20 mouse cellular contexts compared by ENCODE assay signal in the genomic region with DNA sequence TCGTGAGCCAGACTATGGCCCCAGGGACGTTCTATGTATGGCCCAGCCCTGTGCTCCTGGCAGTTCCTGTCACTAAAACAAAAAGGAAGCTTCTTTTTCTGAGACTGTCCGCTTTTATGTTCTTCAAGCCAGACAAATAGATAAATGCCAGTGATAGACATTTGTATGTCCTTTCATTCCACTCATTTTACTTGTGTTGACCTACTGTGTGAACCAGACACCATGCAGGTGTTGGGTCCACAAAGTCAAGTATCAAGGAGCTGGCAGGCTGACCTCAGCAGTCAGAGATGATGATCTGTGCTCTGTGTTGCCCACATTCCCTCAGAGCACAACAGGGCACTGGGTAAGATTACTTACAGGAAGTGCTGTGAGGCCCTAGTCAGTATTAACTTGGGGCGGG. TPM values are rescaled to one million over a fixed set of nuclear protein-coding genes. Genes with fewer than 3 reads are reported as not detected.
DNase-seq lines count a peak whose midpoint lies in the region; ATAC-seq and TF ChIP-seq lines count a peak whose summit lies in the region.
"Had no signal": no experiment of that assay in that cellular context is flagged by ENCODE, and none has a peak within 500 bp of the region (broad histone marks: within the 10 kb centered on the region; RNA-seq: fewer than 3 reads in every experiment).

No protein-coding gene starts in this region.

- no peak for TF ChIP-seq POLR2A in lung, adult 2 months (IDR thresholded peaks at IDR 0.05; ENCODE audit: borderline replicate concordance, extremely low read depth, low read depth, low read length)
- TF ChIP-seq POLR2A in MEL (IDR thresholded peaks at IDR 0.05; ENCODE audit: control insufficient read depth in 1 of 2, insufficient read depth in 1 of 2, low read depth in 1 of 2, low read length in 2 of 2, poor library complexity in 1 of 2), result no peak

- WGBS in heart, embryonic 12.5 days, result 67% methylated on average over 4 of the region's 4 CpGs
- WGBS in lung, postnatal 0 days, result 72% methylated on average over 4 of the region's 4 CpGs
- 77% methylated on average over 4 of the region's 4 CpGs for WGBS in lung, adult 2 months

- H3K9ac ChIP-seq in heart, embryonic 12.5 days, result no peak overlapping the region
- no peak overlapping the region for H3K9ac ChIP-seq in lung, postnatal 0 days (replicated peaks; ENCODE audit: low read depth)
- H3K9ac ChIP-seq in MEL (ENCODE audit: control insufficient read depth, low read depth, low read length, poor library complexity, severe bottlenecking), result no peak overlapping the region
- H3K9ac ChIP-seq: embryonic facial prominence, embryonic 12.5 days; forebrain, embryonic 15.5 days; heart, embryonic 15.5 days; hindbrain, embryonic 14.5 days had no signal

- H3K36me3 ChIP-seq in heart, embryonic 12.5 days, result no peaks in the 10 kb centered on the region
- H3K36me3 ChIP-seq in lung, postnatal 0 days (ENCODE audit: insufficient read depth, low read length), result no peaks in the 10 kb centered on the region
- peaks cover 3 to 26% of the 10 kb centered on the region in 2 experiments for H3K36me3 ChIP-seq in MEL (ENCODE audit: control insufficient read depth in 1 of 2, insufficient read depth in 2 of 2, low read length in 2 of 2)
- H3K36me3 ChIP-seq: embryonic facial prominence, embryonic 12.5 days; forebrain, embryonic 15.5 days; heart, embryonic 15.5 days; hindbrain, embryonic 10.5 days had no signal

- H3K79me2 ChIP-seq in MEL (ENCODE audit: control insufficient read depth, insufficient read depth, low read length, poor library complexity), result no peaks in the 10 kb centered on the region

- no peaks in the 10 kb centered on the region for H3K9me3 ChIP-seq in heart, embryonic 12.5 days (replicated peaks)
- H3K9me3 ChIP-seq in lung, postnatal 0 days (ENCODE audit: low read length), result no peaks in the 10 kb centered on the region
- H3K9me3 ChIP-seq in MEL (replicated peaks; ENCODE audit: insufficient read depth, low read length), result no peaks in the 10 kb centered on the region
- H3K9me3 ChIP-seq: embryonic facial prominence, embryonic 12.5 days; forebrain, embryonic 15.5 days; heart, embryonic 15.5 days; hindbrain, embryonic 10.5 days had no signal

- no peak for DNase-seq in heart, adult 11 months
- no peak for DNase-seq in lung, postnatal 0 days (ENCODE audit: low spot score)
- no peak for DNase-seq in lung, adult 2 months
- no peak for DNase-seq in MEL (ENCODE audit: low read depth, low spot score)
- DNase-seq in kidney, adult 18-20 months, result no peak
- DNase-seq in gastrocnemius, postnatal 4 days (ENCODE audit: low spot score in 2 of 2), result no peak
- DNase-seq: adrenal gland, adult 2 months; adrenal gland, postnatal 25 days; cerebellum, adult 2 months; cerebellum, postnatal 10 days; embryo, embryonic 11 days; gastrocnemius, postnatal 36 days; heart, adult 2 months; heart, postnatal 14 days had no signal

- TF ChIP-seq EP300 in lung, postnatal 0 days (IDR thresholded peaks at IDR 0.05), result no peak
- no peak for TF ChIP-seq EP300 in MEL (IDR thresholded peaks at IDR 0.05; ENCODE audit: low read depth in 1 of 2, low read length in 2 of 2)

- no peak for TF ChIP-seq CTCF in lung, postnatal 0 days (IDR thresholded peaks at IDR 0.05)
- no peak for TF ChIP-seq CTCF in lung, adult 2 months (IDR thresholded peaks at IDR 0.05; ENCODE audit: insufficient read depth, low read length)
- TF ChIP-seq CTCF in MEL (IDR thresholded peaks at IDR 0.05 in 2 of 3, conservative IDR thresholded peaks at IDR 0.05 in 1 of 3; ENCODE audit: control insufficient read depth in 1 of 3, insufficient read depth in 1 of 3, low read depth in 2 of 3, low read length in 3 of 3, poor library complexity in 1 of 3, severe bottlenecking in 1 of 3), result no peak

- no peaks in the 10 kb centered on the region for H3K27me3 ChIP-seq in heart, embryonic 12.5 days (replicated peaks)
- no peaks in the 10 kb centered on the region for H3K27me3 ChIP-seq in lung, postnatal 0 days (replicated peaks; ENCODE audit: insufficient read depth, low read length)
- H3K27me3 ChIP-seq in MEL (ENCODE audit: control insufficient read depth in 1 of 2, insufficient read depth in 2 of 2, low read length in 2 of 2), result no peaks in the 10 kb centered on the region
- H3K27me3 ChIP-seq: embryonic facial prominence, embryonic 12.5 days; forebrain, embryonic 15.5 days; heart, embryonic 15.5 days had no signal

- H3K4me2 ChIP-seq in heart, embryonic 12.5 days, result no peak overlapping the region
- no peak overlapping the region for H3K4me2 ChIP-seq in lung, postnatal 0 days (replicated peaks; ENCODE audit: low read depth, low read length)
- H3K4me2 ChIP-seq: embryonic facial prominence, embryonic 12.5 days; forebrain, embryonic 15.5 days; heart, embryonic 15.5 days; hindbrain, embryonic 14.5 days had no signal

- no peak for ATAC-seq in heart, embryonic 12.5 days (ENCODE audit: insufficient number of reproducible peaks, low FRiP score)
- ATAC-seq in lung, postnatal 0 days, result 0 out of 2 replicates have a peak, but pooled peaks have one; percentile 17
- ATAC-seq: forebrain, embryonic 15.5 days had no signal

- H3K4me1 ChIP-seq in heart, embryonic 12.5 days (replicated peaks), result peaks cover 65% of the 10 kb centered on the region
- H3K4me1 ChIP-seq in lung, postnatal 0 days (ENCODE audit: insufficient read depth, low read depth, low read length), result no peaks in the 10 kb centered on the region; the same call in 1 of the 2 replicates
- H3K4me1 ChIP-seq in lung, adult 2 months (ENCODE audit: control insufficient read depth, insufficient read depth, low read length), result peaks cover 2% of the 10 kb centered on the region; the same call in 1 of the 2 replicates
- H3K4me1 ChIP-seq in MEL (ENCODE audit: control insufficient read depth in 1 of 2, insufficient read depth in 2 of 2, low read length in 2 of 2), result peaks cover 15 to 20% of the 10 kb centered on the region in 2 experiments

- H3K27ac ChIP-seq in heart, embryonic 12.5 days (ENCODE audit: poor library complexity, severe bottlenecking), result peak overlapping the region; percentile 56
- H3K27ac ChIP-seq in lung, postnatal 0 days (ENCODE audit: low read length), result no peak overlapping the region
- peak overlapping the region; percentile 11; the same call in 1 of the 2 replicates for H3K27ac ChIP-seq in MEL (ENCODE audit: control insufficient read depth, low read depth, low read length)
- H3K27ac ChIP-seq: embryonic facial prominence, embryonic 12.5 days; forebrain, embryonic 15.5 days; heart, adult 2 months; hindbrain, embryonic 10.5 days; hindbrain, embryonic 14.5 days had no signal

- H3K4me3 ChIP-seq in heart, embryonic 12.5 days, result no peak overlapping the region
- no peak overlapping the region for H3K4me3 ChIP-seq in lung, postnatal 0 days (ENCODE audit: low read depth, low read length)
- no peak overlapping the region for H3K4me3 ChIP-seq in lung, adult 2 months (replicated peaks; ENCODE audit: extremely low read depth, low read depth, low read length)
- no peak overlapping the region for H3K4me3 ChIP-seq in MEL (ENCODE audit: control insufficient read depth in 1 of 2, insufficient read depth in 1 of 2, low read depth in 2 of 2, low read length in 2 of 2)
- H3K4me3 ChIP-seq: embryonic facial prominence, embryonic 12.5 days; forebrain, embryonic 15.5 days; heart, adult 2 months; heart, embryonic 15.5 days; hindbrain, embryonic 10.5 days had no signal

- no peak for TF ChIP-seq RAD21 in MEL (IDR thresholded peaks at IDR 0.05; ENCODE audit: low read depth, low read length)

TF ChIP-seq in MEL, 35 proteins besides CTCF, POLR2A, EP300 and RAD21:
- TF ChIP-seq ZKSCAN1 (IDR thresholded peaks at IDR 0.05; ENCODE audit: low read depth, low read length), result peak; percentile 65
- TF ChIP-seq CHD2 (IDR thresholded peaks at IDR 0.05; ENCODE audit: low read length), result no peak

RNA-seq across cellular contexts. Expression of gene Lrrc4, which starts 25.2 kb away (rescaled TPM):
- 0.51 and 0.58 TPM in 2 replicates for polyA plus RNA-seq in heart, embryonic 12.5 days (2016; fragmentation: Nextera tagmentation; extraction: Ambion mirVana)
- polyA plus RNA-seq in lung, postnatal 0 days (2015; fragmentation: Nextera tagmentation; extraction: Ambion mirVana), result 0.35 TPM in 2 replicates
- polyA plus RNA-seq in lung, adult 2 months (2012; rRNA removed), result 0.57 and 0.82 TPM in 2 replicates
- 0.12 and 0.23 TPM in 2 replicates for total RNA-seq in MEL (2012; rRNA removed)
- under 1 TPM in 1 of 2 experiments, not detected in 1; 0.07 TPM for polyA plus RNA-seq in MEL (2012; ENCODE audit: insufficient read depth in 1 of 2, insufficient read length in 2 of 2, low read depth in 1 of 2, low replicate concordance in 2 of 2, missing spikeins in 1 of 2)
- total RNA-seq in gastrocnemius, postnatal 4 days (2021), result 1 to 10 TPM; 1.3 to 1.6 TPM
